Mouse (Mus musculus) hindbrain, embryonic 11.5 days (tissue): ENCODE results near the gene Pmf1. TPM values are rescaled to one million over a fixed set of nuclear protein-coding genes. Genes with fewer than 3 reads are reported as not detected.

Experiments
- ATAC-seq: fragments of 200-750 bp; cut with Nextera tagmentation; 2 replicates; pipeline ENCODE4 v1.8.0; 2017; ENCODE audit warnings: mild to moderate bottlenecking, moderate TSS enrichment, moderate library complexity; ENCODE audit not compliant: low FRiP score
- DNase-seq: peaks from one replicate; pipeline ENCODE4 v3.0.0-alpha.2; 2015; ENCODE audit warnings: low spot score
- H3K27ac ChIP-seq: fragments of 300-500 bp; sonication (generic); 2 replicates; pipeline ENCODE4 v1.5.1; 2014; ENCODE audit warnings: mild to moderate bottlenecking, low read depth, low read length
- H3K27me3 ChIP-seq: fragments of 300-500 bp; sonication (generic); 2 replicates; pipeline ENCODE4 v1.6.1; 2014; ENCODE audit warnings: mild to moderate bottlenecking, low read length, moderate library complexity, mixed read lengths; ENCODE audit not compliant: control insufficient read depth, insufficient read depth
- H3K36me3 ChIP-seq: fragments of 300-500 bp; sonication (generic); 2 replicates; pipeline ENCODE4 v1.6.1; 2014; ENCODE audit warnings: mild to moderate bottlenecking, low read length, moderate library complexity, mixed read lengths; ENCODE audit not compliant: control insufficient read depth, insufficient read depth
- H3K4me1 ChIP-seq: fragments of 300-500 bp; sonication (generic); replicated peaks from 2 replicates; pipeline ENCODE4 v1.6.1; 2014; ENCODE audit warnings: low read length, mixed read lengths; ENCODE audit not compliant: control insufficient read depth, insufficient read depth
- H3K4me2 ChIP-seq: fragments of 300-500 bp; sonication (generic); replicated peaks from 2 replicates; pipeline ENCODE4 v1.6.1; 2014; ENCODE audit warnings: mild to moderate bottlenecking, low read depth, low read length
- H3K4me3 ChIP-seq: fragments of 300-500 bp; sonication (generic); 2 replicates; pipeline ENCODE4 v1.5.1; 2014; ENCODE audit warnings: low read depth, low read length
- H3K9ac ChIP-seq: fragments of 300-500 bp; sonication (generic); 2 replicates; pipeline ENCODE4 v1.6.1; 2014; ENCODE audit warnings: low read depth, low read length
- H3K9me3 ChIP-seq: fragments of 300-500 bp; sonication (generic); 2 replicates; pipeline ENCODE4 v1.6.1; 2016; ENCODE audit warnings: low read length; ENCODE audit not compliant: control insufficient read depth
- WGBS: fragments of 180-500 bp; shearing (Covaris S2); extraction: QIAGEN DNeasy Blood & Tissue Kit; methylation state at CpG from one replicate; pipeline ENCODE4 v1.1.7; 2014; 5-methylcytosine and 5-hydroxymethylcytosine counted together
- polyA plus RNA-seq: library from polyadenylated mRNA; unstranded; fragments of >200 nt; fragmentation: Nextera tagmentation; extraction: Ambion mirVana; gene quantifications from 2 replicates; pipeline ENCODE4 v1.2.1, GENCODE M21; 2014

The Pmf1 gene
- polyA plus RNA-seq, 1 experiment from 2014 or later = 109 TPM

- H3K9ac ChIP-seq = no peak overlapping the region
- H3K27ac ChIP-seq = no peak overlapping the region
- DNase-seq = no peak
- no peaks in the 10 kb centered on the region for H3K27me3 ChIP-seq
- H3K4me2 ChIP-seq = no peak overlapping the region
- no peaks in the 10 kb centered on the region for H3K9me3 ChIP-seq
- H3K4me1 ChIP-seq = no peaks in the 10 kb centered on the region
- ATAC-seq = no peak
- no peaks in the 10 kb centered on the region for H3K36me3 ChIP-seq
- H3K4me3 ChIP-seq = no peak overlapping the region
- 87% methylated on average over 4 of the region's 4 CpGs for WGBS
These were observed 17.3 kb upstream of the Pmf1 start for GRCm38 (mm10) chr3:88427342-88427905.

GRCm38 (mm10) chr3:88425708-88426420, 15.7 kb upstream of the Pmf1 start:
- H3K9ac ChIP-seq = no peak overlapping the region
- H3K4me1 ChIP-seq = no peaks in the 10 kb centered on the region
- no peak overlapping the region for H3K4me3 ChIP-seq
- WGBS = 87% methylated on average over 10 of the region's 10 CpGs
- H3K9me3 ChIP-seq = no peaks in the 10 kb centered on the region
- H3K4me2 ChIP-seq = no peak overlapping the region
- no peak for ATAC-seq
- H3K27me3 ChIP-seq = no peaks in the 10 kb centered on the region
- H3K36me3 ChIP-seq = no peaks in the 10 kb centered on the region
- DNase-seq = no peak
- no peak overlapping the region for H3K27ac ChIP-seq

DNA sequence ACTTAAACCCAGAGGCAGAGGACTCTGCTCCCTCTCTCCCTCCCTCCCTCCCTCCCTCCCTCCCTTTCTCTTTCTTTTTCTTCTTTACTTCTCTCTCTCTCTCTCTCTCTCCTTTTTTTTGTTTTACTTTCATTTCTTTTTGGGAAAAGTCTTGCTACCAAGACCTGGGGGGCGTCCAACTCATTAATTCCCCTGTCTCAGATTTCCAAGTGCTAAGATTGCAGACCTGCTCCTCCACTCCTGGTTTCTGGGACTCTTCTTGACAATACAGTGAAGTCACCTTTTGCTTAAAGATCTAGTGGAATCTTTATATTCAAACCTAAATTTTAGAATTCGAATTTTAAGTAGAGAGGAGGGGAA, 15.2 kb upstream of the Pmf1 start:
- Histone ChIP-seq H3K9me3 (no peaks in the 10 kb centered on the region), H3K4me2 (no peak overlapping the region), H3K4me3 (no peak overlapping the region; the same call in 1 of the 2 replicates), H3K36me3 (0 out of 2 replicates have a peak, but pooled peaks cover 1% of the 10 kb centered on the region), H3K27me3 (no peaks in the 10 kb centered on the region), H3K9ac (no peak overlapping the region), H3K4me1 (no peaks in the 10 kb centered on the region), H3K27ac (no peak overlapping the region)
- DNase-seq = no peak
- WGBS = 4% methylated on average over 2 of the region's 2 CpGs
- 0 out of 2 replicates have a peak, but pooled peaks have one; percentile 20 for ATAC-seq

GRCm38 (mm10) chr3:88424605-88425329, 14.6 kb upstream of the Pmf1 start, which contains the start of gene Slc25a44:
Gene Slc25a44, minus strand, starts transcription at chr3:88425139.
- DNase-seq (peak; percentile 97), ATAC-seq (peak; percentile 98)
- H3K36me3 ChIP-seq = 0 out of 2 replicates have a peak, but pooled peaks cover 2% of the 10 kb centered on the region
- peak within 1 kb of the TSS; percentile 71 for H3K4me3 ChIP-seq
- 1% methylated on average over 35 of the region's 35 CpGs for WGBS
- no peaks in the 10 kb centered on the region for H3K4me1 ChIP-seq
- no peaks in the 10 kb centered on the region for H3K27me3 ChIP-seq
- no peak within 1 kb of the TSS for H3K27ac ChIP-seq
- H3K9ac ChIP-seq = peak within 1 kb of the TSS; percentile 53
- H3K9me3 ChIP-seq = no peaks in the 10 kb centered on the region
- peak within 1 kb of the TSS; percentile 75 for H3K4me2 ChIP-seq

DNA sequence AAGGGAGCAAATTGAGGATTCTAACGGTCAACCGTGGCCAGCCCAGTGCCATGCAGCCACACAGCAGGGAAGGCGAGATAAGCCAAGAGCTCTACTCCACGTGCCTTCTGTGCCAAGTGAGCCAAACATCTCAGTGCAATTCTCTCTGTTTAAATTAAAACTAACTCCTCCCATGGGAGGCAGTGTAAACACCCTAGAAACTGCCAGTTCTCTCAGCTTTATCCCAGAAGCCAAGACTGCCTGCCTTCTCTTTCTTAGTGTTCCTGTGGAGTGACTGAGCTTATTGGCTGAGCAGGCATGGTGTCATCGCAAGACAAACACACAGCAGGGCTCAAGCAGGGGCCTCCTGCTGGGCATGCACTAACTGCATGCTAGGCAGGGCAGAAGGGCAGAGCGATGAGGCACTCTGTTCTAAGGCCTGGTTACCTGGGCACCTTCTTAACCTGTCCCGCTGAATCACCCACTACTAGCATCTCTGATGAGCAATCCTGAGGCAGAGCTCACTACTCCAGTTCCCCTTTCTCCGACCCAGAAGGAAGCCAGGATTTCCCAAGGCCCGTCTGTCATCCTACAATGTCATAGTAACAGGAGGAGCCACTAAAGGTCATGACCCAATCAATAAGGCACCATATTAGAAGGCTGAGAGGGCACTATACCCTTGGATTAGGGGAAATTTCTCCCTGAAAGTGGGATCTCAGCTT, 12.0 kb upstream of the Pmf1 start:
- 27% methylated on average over 9 of the region's 9 CpGs for WGBS
- Histone ChIP-seq H3K9me3 (no peaks in the 10 kb centered on the region), H3K36me3 (0 out of 2 replicates have a peak, but pooled peaks cover 2% of the 10 kb centered on the region), H3K9ac (no peak overlapping the region), H3K27me3 (no peaks in the 10 kb centered on the region), H3K4me3 (no peak overlapping the region), H3K4me1 (no peaks in the 10 kb centered on the region), H3K4me2 (no peak overlapping the region), H3K27ac (no peak overlapping the region)
- DNase-seq (no peak), ATAC-seq (no peak)

GRCm38 (mm10) chr3:88420771-88421170, 10.6 kb upstream of the Pmf1 start:
- DNase-seq (no peak), ATAC-seq (no peak)
- Histone ChIP-seq H3K4me3 (no peak overlapping the region), H3K4me1 (no peaks in the 10 kb centered on the region), H3K27me3 (no peaks in the 10 kb centered on the region), H3K27ac (no peak overlapping the region), H3K9ac (no peak overlapping the region), H3K4me2 (no peak overlapping the region), H3K9me3 (no peaks in the 10 kb centered on the region), H3K36me3 (peaks cover 5% of the 10 kb centered on the region; the same call in 1 of the 2 replicates)
- WGBS = 92% methylated on average over 19 of the region's 19 CpGs

DNA sequence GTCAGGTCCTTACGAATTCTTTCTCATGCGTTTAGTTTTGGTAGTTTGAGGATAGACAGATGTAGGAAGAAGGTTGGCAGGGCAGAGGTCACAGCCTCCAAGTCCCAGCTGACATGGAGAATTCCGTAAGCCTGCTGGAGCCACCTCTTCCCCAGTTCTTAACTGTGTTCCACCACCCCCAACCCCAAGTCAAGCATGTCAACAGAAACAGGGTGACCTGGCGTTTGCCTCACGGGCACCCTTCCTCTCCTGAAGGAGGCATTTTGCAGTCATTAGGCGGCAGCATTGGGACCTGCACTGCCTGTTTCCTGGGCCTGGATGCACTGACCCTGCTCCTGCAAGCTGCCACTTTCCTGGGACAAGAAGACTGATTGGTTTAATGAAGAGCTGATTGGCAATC, 7.9 kb upstream of the Pmf1 start:
- H3K9ac ChIP-seq = no peak overlapping the region
- no peaks in the 10 kb centered on the region for H3K27me3 ChIP-seq
- no peak for DNase-seq
- H3K27ac ChIP-seq = no peak overlapping the region
- no peaks in the 10 kb centered on the region for H3K9me3 ChIP-seq
- no peak overlapping the region for H3K4me3 ChIP-seq
- 80% methylated on average over 6 of the region's 6 CpGs for WGBS
- H3K36me3 ChIP-seq = peaks cover 5% of the 10 kb centered on the region; the same call in 1 of the 2 replicates
- ATAC-seq = no peak
- H3K4me1 ChIP-seq = no peaks in the 10 kb centered on the region
- no peak overlapping the region for H3K4me2 ChIP-seq

GRCm38 (mm10) chr3:88415668-88416067, 5.5 kb upstream of the Pmf1 start:
- DNase-seq (no peak), ATAC-seq (no peak)
- Histone ChIP-seq H3K4me2 (no peak overlapping the region), H3K36me3 (peaks cover 5% of the 10 kb centered on the region), H3K9me3 (no peaks in the 10 kb centered on the region), H3K4me3 (no peak overlapping the region), H3K27ac (no peak overlapping the region), H3K4me1 (no peaks in the 10 kb centered on the region), H3K9ac (no peak overlapping the region), H3K27me3 (no peaks in the 10 kb centered on the region)
- 92% methylated on average over 4 of the region's 4 CpGs for WGBS
